Mouse (Mus musculus): Measurements from ENCODE around the gene Ebf1. TPM values are rescaled to one million over a fixed set of nuclear protein-coding genes. Genes with fewer than 3 reads are reported as not detected.

Gene Ebf1
- total and polyA plus RNA-seq, 3 experiments: 0.04 TPM; not detected in 2

DNA sequence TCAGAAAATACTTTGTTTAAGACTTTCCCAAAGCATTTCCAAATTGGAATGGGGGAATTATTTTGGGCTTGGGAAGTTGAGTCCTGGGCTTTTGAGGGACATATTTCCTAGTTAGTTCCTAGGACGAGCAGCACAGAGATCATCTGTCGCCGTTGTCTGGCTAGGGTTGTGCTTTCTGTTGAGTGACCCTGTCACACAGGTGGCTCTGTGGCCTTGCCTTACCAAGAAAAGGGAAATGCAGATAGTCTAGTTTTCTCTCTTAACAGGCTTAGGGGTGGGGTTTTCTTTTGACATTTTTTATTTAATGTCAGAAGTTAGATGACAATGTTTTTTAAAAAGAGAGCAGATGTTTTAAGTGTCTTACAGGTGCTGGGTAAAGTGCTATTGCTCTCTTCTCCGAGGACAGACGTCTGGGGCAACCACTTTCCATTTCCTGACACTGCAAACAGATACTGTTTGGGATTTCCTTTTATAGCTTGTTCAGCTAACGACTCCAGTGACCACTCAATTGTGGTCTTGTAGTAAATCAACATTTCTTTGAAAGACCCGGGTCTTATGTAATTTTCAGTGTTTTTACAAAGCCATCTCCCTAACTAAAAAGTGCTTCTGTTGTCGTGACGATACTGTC, 264.1 kb downstream of the Ebf1 start:
- H3K27ac ChIP-seq (ENCODE audit: control insufficient read depth, low read depth, low read length): no peak overlapping the region
- DNase-seq (ENCODE audit: low read depth, low spot score): no peak
- H3K36me3 ChIP-seq (ENCODE audit: control insufficient read depth in 1 of 2, insufficient read depth in 2 of 2, low read length in 2 of 2): no peaks in the 10 kb centered on the region
- H3K27me3 ChIP-seq (ENCODE audit: control insufficient read depth in 1 of 2, insufficient read depth in 2 of 2, low read length in 2 of 2): no peaks in the 10 kb centered on the region
- no peak overlapping the region for H3K4me3 ChIP-seq (ENCODE audit: control insufficient read depth in 1 of 2, insufficient read depth in 1 of 2, low read depth in 2 of 2, low read length in 2 of 2)
- TF ChIP-seq EP300 (IDR thresholded peaks at IDR 0.05; ENCODE audit: low read depth in 1 of 2, low read length in 2 of 2): no peak
- no peak for TF ChIP-seq NELFE (IDR thresholded peaks at IDR 0.05; ENCODE audit: low read depth, low read length)
- TF ChIP-seq MAX (IDR thresholded peaks at IDR 0.05; ENCODE audit: low read length): no peak
- TF ChIP-seq GABPA (IDR thresholded peaks at IDR 0.05; ENCODE audit: low read depth, low read length): no peak
- no peak for TF ChIP-seq MYC (IDR thresholded peaks at IDR 0.05; ENCODE audit: low read depth, low read length)
- TF ChIP-seq CHD2 (IDR thresholded peaks at IDR 0.05; ENCODE audit: low read length): no peak
- no peak for TF ChIP-seq TBP (IDR thresholded peaks at IDR 0.05; ENCODE audit: low read depth, low read length)
- TF ChIP-seq MXI1 (IDR thresholded peaks at IDR 0.05; ENCODE audit: low read depth, low read length): no peak
- no peak for TF ChIP-seq TCF12 (IDR thresholded peaks at IDR 0.05; ENCODE audit: low read depth, low read length)
- TF ChIP-seq E2F4 (IDR thresholded peaks at IDR 0.05; ENCODE audit: borderline replicate concordance, low read depth, low read length): no peak
- TF ChIP-seq TAL1 (IDR thresholded peaks at IDR 0.05; ENCODE audit: low read length): no peak
- no peak for TF ChIP-seq UBTF (IDR thresholded peaks at IDR 0.05; ENCODE audit: borderline replicate concordance, insufficient read depth, low read depth, low read length)
- TF ChIP-seq RCOR1 (IDR thresholded peaks at IDR 0.05; ENCODE audit: low read depth, low read length): no peak
- TF ChIP-seq CHD1 (IDR thresholded peaks at IDR 0.05; ENCODE audit: low read depth, low read length): no peak
- no peak for TF ChIP-seq GATA1 (IDR thresholded peaks at IDR 0.05; ENCODE audit: low read depth, low read length)
- no peak for TF ChIP-seq MAFK (IDR thresholded peaks at IDR 0.05; ENCODE audit: borderline replicate concordance, low read depth, low read length)
- TF ChIP-seq POLR2AphosphoS5 (IDR thresholded peaks at IDR 0.05; ENCODE audit: borderline replicate concordance, low read depth, low read length): no peak
- TF ChIP-seq NRF1 (IDR thresholded peaks at IDR 0.05; ENCODE audit: insufficient read depth, low read depth, low read length, poor library complexity, severe bottlenecking): no peak
- TF ChIP-seq POLR2A (IDR thresholded peaks at IDR 0.05; ENCODE audit: control insufficient read depth in 1 of 2, insufficient read depth in 1 of 2, low read depth in 1 of 2, low read length in 2 of 2, poor library complexity in 1 of 2): no peak
- H3K79me2 ChIP-seq (ENCODE audit: control insufficient read depth, insufficient read depth, low read length, poor library complexity): no peaks in the 10 kb centered on the region
- H3K4me1 ChIP-seq (ENCODE audit: control insufficient read depth in 1 of 2, insufficient read depth in 2 of 2, low read length in 2 of 2): no peaks in the 10 kb centered on the region
- no peak overlapping the region for H3K9ac ChIP-seq (ENCODE audit: control insufficient read depth, low read depth, low read length, poor library complexity, severe bottlenecking)
- H3K9me3 ChIP-seq (replicated peaks; ENCODE audit: insufficient read depth, low read length): no peaks in the 10 kb centered on the region

DNA sequence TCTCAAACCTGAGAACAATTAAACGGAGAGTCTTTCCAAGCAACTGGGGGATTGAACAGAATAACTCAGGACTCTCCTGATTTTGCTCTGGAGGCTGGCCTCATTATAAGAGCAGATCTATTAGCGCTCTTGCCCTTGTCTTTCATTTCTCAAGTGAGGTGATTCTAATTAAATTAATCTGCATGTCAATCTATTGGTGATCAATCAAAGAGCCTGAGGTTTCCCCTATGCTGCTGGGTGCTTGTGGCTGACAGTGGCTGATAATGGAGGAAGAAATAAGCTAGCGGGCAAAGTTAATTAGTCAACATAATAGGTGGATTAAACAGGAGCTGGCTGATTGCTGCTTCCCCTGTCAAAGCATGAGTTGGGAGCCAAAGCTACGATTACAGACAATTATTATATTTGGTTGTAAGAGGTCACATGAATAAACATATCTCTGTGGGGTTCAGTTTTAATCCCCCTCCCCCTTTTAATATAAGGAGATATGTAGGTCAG, 265.4 kb downstream of the Ebf1 start:
- H3K4me1 ChIP-seq (ENCODE audit: control insufficient read depth in 1 of 2, insufficient read depth in 2 of 2, low read length in 2 of 2): no peaks in the 10 kb centered on the region
- DNase-seq (ENCODE audit: low read depth, low spot score): no peak
- H3K27ac ChIP-seq (ENCODE audit: control insufficient read depth, low read depth, low read length): no peak overlapping the region
- no peak overlapping the region for H3K9ac ChIP-seq (ENCODE audit: control insufficient read depth, low read depth, low read length, poor library complexity, severe bottlenecking)
- H3K4me3 ChIP-seq (ENCODE audit: control insufficient read depth in 1 of 2, insufficient read depth in 1 of 2, low read depth in 2 of 2, low read length in 2 of 2): no peak overlapping the region
- H3K9me3 ChIP-seq (replicated peaks; ENCODE audit: insufficient read depth, low read length): no peaks in the 10 kb centered on the region
- no peaks in the 10 kb centered on the region for H3K27me3 ChIP-seq (ENCODE audit: control insufficient read depth in 1 of 2, insufficient read depth in 2 of 2, low read length in 2 of 2)
- no peak for TF ChIP-seq USF2 (IDR thresholded peaks at IDR 0.05; ENCODE audit: borderline replicate concordance in 1 of 2, insufficient read depth in 1 of 2, low read depth in 1 of 2, low read length in 2 of 2)
- TF ChIP-seq GABPA (IDR thresholded peaks at IDR 0.05; ENCODE audit: low read depth, low read length): no peak
- TF ChIP-seq HCFC1 (IDR thresholded peaks at IDR 0.05; ENCODE audit: low read depth, low read length): no peak
- no peak for TF ChIP-seq TAL1 (IDR thresholded peaks at IDR 0.05; ENCODE audit: low read length)
- TF ChIP-seq RAD21 (IDR thresholded peaks at IDR 0.05; ENCODE audit: low read depth, low read length): no peak
- TF ChIP-seq ETS1 (IDR thresholded peaks at IDR 0.05; ENCODE audit: low read depth, low read length): no peak
- no peak for TF ChIP-seq UBTF (IDR thresholded peaks at IDR 0.05; ENCODE audit: borderline replicate concordance, insufficient read depth, low read depth, low read length)
- TF ChIP-seq TCF12 (IDR thresholded peaks at IDR 0.05; ENCODE audit: low read depth, low read length): no peak
- no peak for TF ChIP-seq CTCF (IDR thresholded peaks at IDR 0.05 in 2 of 3, conservative IDR thresholded peaks at IDR 0.05 in 1 of 3; ENCODE audit: control insufficient read depth in 1 of 3, insufficient read depth in 1 of 3, low read depth in 2 of 3, low read length in 3 of 3, poor library complexity in 1 of 3, severe bottlenecking in 1 of 3)
- H3K79me2 ChIP-seq (ENCODE audit: control insufficient read depth, insufficient read depth, low read length, poor library complexity): no peaks in the 10 kb centered on the region
- no peaks in the 10 kb centered on the region for H3K36me3 ChIP-seq (ENCODE audit: control insufficient read depth in 1 of 2, insufficient read depth in 2 of 2, low read length in 2 of 2)

Measured in MEL (cell line).